Mouse (Mus musculus): ENCODE data around the gene Trappc12. TPM values are rescaled to one million over a fixed set of nuclear protein-coding genes. Genes with fewer than 3 reads are reported as not detected.
"Not testable (repeated sequence)": the region's sequence is repeated elsewhere in the genome, so short reads cannot be mapped to it uniquely, and the experiment has no call there.

The Trappc12 gene
- total RNA-seq, 2 experiments from 2014 or later, result 18.2 to 22.5 TPM

GRCm38 (mm10) chr12:28775120-28775519, 24.8 kb upstream of the Trappc12 start:
- Histone ChIP-seq H3K27ac (no peak overlapping the region), H3K4me3 (no peak overlapping the region)
- no peak for DNase-seq
- no peak for TF ChIP-seq CTCF (IDR thresholded peaks at IDR 0.05)
- intact Hi-C loops (cut with DNase I), result no loop called here

- H3K4me3 ChIP-seq, result no peak overlapping the region
- no peak for DNase-seq
- intact Hi-C loops (cut with DNase I), result no loop called here
- no peak overlapping the region for H3K27ac ChIP-seq
- TF ChIP-seq CTCF (IDR thresholded peaks at IDR 0.05), result peak; percentile 48
These were observed 23.5 kb upstream of the Trappc12 start for GRCm38 (mm10) chr12:28773815-28774214.

- Histone ChIP-seq H3K27ac (no peak overlapping the region), H3K4me3 (no peak overlapping the region)
- intact Hi-C loops (cut with DNase I), result no loop called here
- TF ChIP-seq CTCF (IDR thresholded peaks at IDR 0.05), result no peak
- no peak for DNase-seq
These were observed 19.7 kb upstream of the Trappc12 start for GRCm38 (mm10) chr12:28769953-28770352.

- TF ChIP-seq CTCF (IDR thresholded peaks at IDR 0.05), result no peak
- no peak for DNase-seq
- intact Hi-C loops (cut with DNase I), result no loop called here
- Histone ChIP-seq H3K4me3 (no peak overlapping the region), H3K27ac (no peak overlapping the region)
These were observed 5.7 kb upstream of the Trappc12 start for GRCm38 (mm10) chr12:28756019-28756418.

- no peak for TF ChIP-seq CTCF (IDR thresholded peaks at IDR 0.05)
- intact Hi-C loops (cut with DNase I), result loop anchor here (5.0 kb wide), 2 partner anchors 49 to 114 kb away; partner anchors contain the start of gene Rps7
- Histone ChIP-seq H3K27ac (peak within 1 kb of the TSS; percentile 92), H3K4me3 (peak within 1 kb of the TSS; percentile 94)
- peak; percentile 90 for DNase-seq
These were observed 1.4 kb upstream of the Trappc12 start, which contains the start of gene Eipr1 for GRCm38 (mm10) chr12:28751508-28752263. Gene Eipr1, plus strand, starts transcription at chr12:28751803.

- no peak for DNase-seq
- intact Hi-C loops (cut with DNase I), result loop anchor here (5.0 kb wide), 2 partner anchors 49 to 114 kb away; partner anchors contain the start of gene Rps7
- TF ChIP-seq CTCF (IDR thresholded peaks at IDR 0.05), result no peak
- peak overlapping the region; percentile 92 for H3K27ac ChIP-seq
- peak overlapping the region; percentile 94 for H3K4me3 ChIP-seq
These were observed 604 bp upstream of the Trappc12 start for GRCm38 (mm10) chr12:28750876-28751275.

- intact Hi-C loops (cut with DNase I), result no loop called here
These were observed 6.9 kb downstream of the Trappc12 start for GRCm38 (mm10) chr12:28743328-28743727.

GRCm38 (mm10) chr12:28735293-28735692, 15.0 kb downstream of the Trappc12 start:
- H3K4me3 ChIP-seq, result no peak overlapping the region
- TF ChIP-seq CTCF (IDR thresholded peaks at IDR 0.05), result no peak
- DNase-seq, result no peak
- intact Hi-C loops (cut with DNase I), result no loop called here
- no peak overlapping the region for H3K27ac ChIP-seq

More at GRCm38 (mm10) chr12:28743328-28743727, 6.9 kb downstream of the Trappc12 start:
- TF ChIP-seq CTCF (IDR thresholded peaks at IDR 0.05), result no peak
- DNase-seq, result no peak
- H3K4me3 ChIP-seq, result no peak overlapping the region
- no peak overlapping the region for H3K27ac ChIP-seq

GRCm38 (mm10) chr12:28734271-28734670, 16.0 kb downstream of the Trappc12 start:
- H3K27ac ChIP-seq, result no peak overlapping the region
- H3K4me3 ChIP-seq, result no peak overlapping the region
- no peak for DNase-seq
- intact Hi-C loops (cut with DNase I), result no loop called here
- no peak for TF ChIP-seq CTCF (IDR thresholded peaks at IDR 0.05)

- intact Hi-C loops (cut with DNase I); DNase-seq; H3K4me3 ChIP-seq; H3K27ac ChIP-seq: not testable (repeated sequence)
These were observed 16.6 kb downstream of the Trappc12 start for GRCm38 (mm10) chr12:28733520-28734245.

- TF ChIP-seq CTCF (IDR thresholded peaks at IDR 0.05), result no peak
- Histone ChIP-seq H3K4me3 (no peak overlapping the region), H3K27ac (no peak overlapping the region)
- intact Hi-C loops (cut with DNase I), result no loop called here
- DNase-seq, result no peak
These were observed 17.6 kb downstream of the Trappc12 start for GRCm38 (mm10) chr12:28732631-28733030.

GRCm38 (mm10) chr12:28727061-28727460, 23.2 kb downstream of the Trappc12 start:
- TF ChIP-seq CTCF (IDR thresholded peaks at IDR 0.05), result no peak
- DNase-seq, result no peak
- intact Hi-C loops (cut with DNase I), result no loop called here
- H3K27ac ChIP-seq, result no peak overlapping the region
- no peak overlapping the region for H3K4me3 ChIP-seq

- Histone ChIP-seq H3K4me3 (no peak overlapping the region), H3K27ac (no peak overlapping the region)
- intact Hi-C loops (cut with DNase I), result no loop called here
- DNase-seq, result no peak
- no peak for TF ChIP-seq CTCF (IDR thresholded peaks at IDR 0.05)
These were observed 24.1 kb downstream of the Trappc12 start for GRCm38 (mm10) chr12:28726204-28726603.

All from gastrocnemius, adult 2 months (tissue).